Mouse (Mus musculus) cerebellum, adult 2 months (tissue): ENCODE data around the gene Alkbh4. TPM values are rescaled to one million over a fixed set of nuclear protein-coding genes. Genes with fewer than 3 reads are reported as not detected.

ENCODE experiments used
- DNase-seq, 2 experiments: peaks; one replicate each; pipeline ENCODE4 v3.0.0; 2021
- H3K27ac ChIP-seq: fragments of 200-500 bp; 2 replicates; pipeline ENCODE4 v1.5.1; 2012; ENCODE audit warnings: low read length, control low read depth, inconsistent platforms; ENCODE audit not compliant: insufficient read depth
- H3K27me3 ChIP-seq: fragments of 200-500 bp; 2 replicates; pipeline ENCODE4 v1.6.1; 2012; ENCODE audit warnings: inconsistent platforms, mild to moderate bottlenecking, low read length, moderate library complexity; ENCODE audit not compliant: control insufficient read depth, insufficient read depth
- H3K4me1 ChIP-seq: fragments of 200-500 bp; 2 replicates; pipeline ENCODE4 v1.6.1; 2011; ENCODE audit warnings: low read length; ENCODE audit not compliant: control insufficient read depth, insufficient read depth
- H3K4me3 ChIP-seq: fragments of 200-500 bp; replicated peaks from 2 replicates; pipeline ENCODE3; 2011; ENCODE audit warnings: mild to moderate bottlenecking, low read depth, low read length, control low read depth; ENCODE audit not compliant: insufficient read depth
- CTCF ChIP-seq: fragments of 200-500 bp; IDR thresholded peaks from 2 replicates; pipeline ENCODE4 v1.5.1; 2011; ENCODE audit warnings: low read depth, mild to moderate bottlenecking, control low read depth, low read length, moderate library complexity, borderline replicate concordance; ENCODE audit not compliant: insufficient read depth
- POLR2A ChIP-seq: fragments of 200-500 bp; IDR thresholded peaks from 2 replicates; pipeline ENCODE4 v1.6.1; 2011; ENCODE audit warnings: low read length, control low read depth, borderline replicate concordance; ENCODE audit not compliant: insufficient read depth
- WGBS: fragments of 180-500 bp; shearing (Covaris S2); methylation state at CpG from one replicate; pipeline ENCODE4 v1.1.7; 2018; 5-methylcytosine and 5-hydroxymethylcytosine counted together
- polyA plus RNA-seq: library from polyadenylated mRNA; depleted of rRNA; stranded (reverse); fragments of >200 nt; gene quantifications from 2 replicates; pipeline ENCODE4 v1.2.3, GENCODE M21; 2012

Gene Alkbh4
- polyA plus RNA-seq, 1 experiment: 15.7 TPM

DNA sequence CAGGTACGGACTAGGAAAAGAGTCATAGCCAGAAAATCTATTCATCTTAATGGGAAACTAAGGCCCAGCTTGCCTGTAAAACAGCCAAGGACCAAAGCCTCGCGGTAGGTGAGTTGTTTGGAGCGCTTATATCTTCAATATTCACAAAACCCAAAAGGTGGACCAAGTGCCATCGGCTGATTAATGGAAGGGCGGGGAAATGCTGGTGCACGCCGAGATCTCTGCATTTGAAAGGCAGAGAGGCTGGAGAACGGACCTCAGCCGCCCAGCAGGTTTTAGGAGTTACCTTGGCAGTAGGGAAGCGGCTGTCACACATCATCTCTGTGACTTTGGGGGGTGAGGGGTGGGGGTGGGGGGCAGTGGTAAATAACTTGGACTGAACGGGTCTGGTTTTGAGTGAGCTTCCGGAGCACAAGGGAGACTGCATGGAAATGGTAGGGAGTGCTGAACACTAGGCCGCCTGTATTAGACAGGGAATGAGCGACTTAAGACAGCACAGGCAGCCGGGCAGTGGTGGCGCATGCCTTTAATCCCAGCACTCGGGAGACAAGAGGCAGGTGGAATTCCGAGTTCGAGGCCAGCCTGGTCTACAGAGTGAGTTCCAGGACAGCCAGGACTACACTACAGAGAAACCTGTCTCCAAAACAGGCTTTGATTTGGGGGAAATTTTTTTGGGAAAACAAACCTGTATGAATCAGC is 495 bp downstream of the Alkbh4 start:
- Histone ChIP-seq H3K27ac (peak overlapping the region; percentile 14; the same call in 1 of the 2 replicates), H3K4me1 (peaks cover 12% of the 10 kb centered on the region), H3K27me3 (no peaks in the 10 kb centered on the region), H3K4me3 (peak overlapping the region; percentile 97)
- TF ChIP-seq POLR2A: no peak
- TF ChIP-seq CTCF: no peak
- no peak for DNase-seq
- WGBS: 6% methylated on average over 20 of the region's 20 CpGs

DNA sequence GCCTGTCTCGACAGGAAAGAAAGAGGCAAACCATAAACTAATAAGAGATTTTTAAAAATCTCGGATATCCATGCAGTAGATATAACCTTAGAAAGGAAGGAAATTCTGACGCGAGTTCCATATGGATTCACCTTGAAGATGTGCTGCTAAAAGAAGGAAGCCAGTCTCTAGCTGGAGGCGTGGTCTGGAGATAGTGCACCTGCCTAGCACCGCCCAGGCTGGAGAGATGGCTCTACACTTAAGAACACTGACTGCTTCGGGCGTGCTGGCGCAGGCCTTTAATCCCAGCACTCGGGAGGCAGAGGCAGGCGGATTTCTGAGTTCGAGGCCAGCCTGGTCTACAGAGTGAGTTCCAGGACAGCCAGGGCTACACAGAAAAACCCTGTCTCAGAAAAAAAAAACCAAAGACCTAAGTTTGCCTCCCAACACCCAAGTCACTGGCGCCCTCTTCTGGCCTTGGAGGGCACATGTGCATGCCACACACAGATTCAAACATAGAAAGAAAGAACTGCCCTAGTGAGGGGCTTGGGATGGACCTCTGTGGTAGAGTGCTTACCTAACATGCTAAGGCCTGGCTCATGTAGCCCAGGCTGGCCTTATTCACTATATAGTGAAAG is 1.8 kb downstream of the Alkbh4 start:
- WGBS: 75% methylated on average over 13 of the region's 13 CpGs
- DNase-seq: peak in 1 of 2 experiments; percentile 46
- no peak overlapping the region for H3K27ac ChIP-seq
- no peak for TF ChIP-seq POLR2A
- peak; percentile 68 for TF ChIP-seq CTCF
- no peaks in the 10 kb centered on the region for H3K27me3 ChIP-seq
- H3K4me1 ChIP-seq: peaks cover 12% of the 10 kb centered on the region
- no peak overlapping the region for H3K4me3 ChIP-seq

DNA sequence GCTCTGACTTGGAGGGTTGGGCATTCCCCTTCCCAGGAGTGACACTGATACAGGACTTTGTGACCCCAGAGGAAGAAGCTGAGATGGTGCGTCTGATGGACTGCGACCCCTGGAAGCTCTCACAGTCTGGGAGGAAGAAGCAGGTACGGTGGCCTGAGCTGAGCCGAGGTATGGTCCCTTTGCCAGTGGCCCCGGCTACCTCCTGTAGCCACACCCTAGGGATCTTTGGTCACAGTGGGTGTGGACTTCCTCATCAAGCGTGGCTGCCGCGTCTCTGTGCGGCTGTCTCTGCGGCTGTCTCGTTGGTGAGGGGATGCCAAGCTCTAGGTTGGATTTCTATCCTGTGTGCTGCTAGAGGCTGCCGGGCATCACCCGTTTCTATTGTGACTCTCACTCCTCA is 3.4 kb downstream of the Alkbh4 start:
- Histone ChIP-seq H3K4me3 (no peak overlapping the region), H3K27me3 (no peaks in the 10 kb centered on the region), H3K4me1 (peaks cover 12% of the 10 kb centered on the region), H3K27ac (no peak overlapping the region)
- TF ChIP-seq POLR2A: no peak
- TF ChIP-seq CTCF: no peak
- 84% methylated on average over 13 of the region's 13 CpGs for WGBS
- no peak for DNase-seq

DNA sequence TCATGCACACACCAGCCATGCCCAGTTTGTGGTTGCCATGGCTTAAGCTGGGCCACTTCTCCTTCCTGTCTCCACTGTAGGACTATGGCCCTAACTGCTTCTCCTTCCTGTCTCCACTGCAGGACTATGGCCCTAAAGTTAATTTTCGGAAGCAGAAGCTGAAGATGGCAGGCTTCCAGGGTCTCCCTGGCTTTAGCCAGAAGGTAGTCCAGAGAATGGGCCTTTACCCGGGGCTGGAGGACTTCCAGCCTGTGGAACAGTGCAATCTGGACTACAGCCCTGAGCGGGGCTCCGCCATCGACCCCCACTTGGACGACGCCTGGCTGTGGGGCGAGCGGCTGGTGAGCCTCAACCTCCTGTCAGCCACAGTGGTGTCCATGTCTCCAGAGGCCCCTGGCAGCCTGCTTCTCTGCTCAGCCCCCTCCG is 4.1 kb downstream of the Alkbh4 start:
- peak; percentile 38 to 45 for DNase-seq
- peaks cover 8% of the 10 kb centered on the region for H3K4me1 ChIP-seq
- H3K4me3 ChIP-seq: no peak overlapping the region
- H3K27ac ChIP-seq: peak overlapping the region; percentile 46
- no peaks in the 10 kb centered on the region for H3K27me3 ChIP-seq
- TF ChIP-seq POLR2A: no peak
- no peak for TF ChIP-seq CTCF
- 13% methylated on average over 10 of the region's 10 CpGs for WGBS

DNA sequence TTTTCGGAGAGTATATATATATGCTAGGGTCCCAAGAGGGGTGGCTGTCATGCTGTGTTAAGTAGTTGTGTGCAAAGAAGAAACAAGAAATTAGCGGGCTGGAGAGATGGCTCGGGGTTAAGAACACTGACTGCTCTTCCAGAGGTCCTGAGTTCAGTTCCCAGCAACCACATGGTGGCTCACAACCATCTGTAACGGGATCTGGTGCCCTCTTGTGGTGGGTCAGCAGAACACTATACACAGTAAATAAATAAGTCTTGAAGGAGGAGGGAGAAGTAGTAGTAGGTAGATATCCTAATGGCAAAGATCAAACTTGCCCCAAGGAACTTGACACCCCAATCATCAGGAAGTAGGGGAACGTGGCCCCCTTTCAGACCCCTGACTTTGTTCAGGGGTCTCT is 6.8 kb downstream of the Alkbh4 start:
- H3K27me3 ChIP-seq: no peaks in the 10 kb centered on the region
- no peak overlapping the region for H3K27ac ChIP-seq
- 85% methylated on average over 5 of the region's 5 CpGs for WGBS
- no peak overlapping the region for H3K4me3 ChIP-seq
- no peak for DNase-seq
- peaks cover 8% of the 10 kb centered on the region for H3K4me1 ChIP-seq
- TF ChIP-seq CTCF: peak; percentile 30; the same call in 1 of the 2 replicates
- no peak for TF ChIP-seq POLR2A

DNA sequence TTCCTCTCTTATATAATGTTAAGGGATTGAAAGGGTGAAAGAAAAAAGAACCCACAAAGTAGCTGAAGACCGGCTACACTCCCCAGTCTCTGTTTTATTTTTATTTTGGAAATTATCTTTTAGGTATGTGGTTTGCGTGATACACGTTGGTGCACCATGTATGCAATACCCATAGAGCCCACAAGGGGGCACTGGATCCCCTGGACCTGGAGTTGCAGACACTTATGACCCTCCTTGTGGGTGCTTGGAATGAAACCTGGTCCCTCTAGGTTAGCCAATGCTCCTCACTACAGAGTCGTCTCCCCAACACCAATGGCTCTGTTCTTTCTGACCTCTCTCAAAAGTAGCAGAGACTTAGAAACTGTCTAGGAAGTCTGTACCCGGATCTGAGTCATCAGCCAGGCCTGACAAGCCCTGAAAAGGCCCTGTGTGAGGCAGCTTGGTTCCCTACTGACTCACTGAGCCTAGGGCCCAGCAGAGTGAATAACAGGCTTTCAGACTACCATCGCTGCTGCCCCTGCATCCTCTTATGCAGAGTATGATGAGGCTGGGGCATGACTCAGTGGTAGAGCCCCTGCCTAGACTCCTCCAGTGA is 7.3 kb downstream of the Alkbh4 start:
- WGBS: 88% methylated on average over 6 of the region's 6 CpGs
- TF ChIP-seq POLR2A: no peak
- TF ChIP-seq CTCF: peak; percentile 34
- no peaks in the 10 kb centered on the region for H3K27me3 ChIP-seq
- no peak overlapping the region for H3K27ac ChIP-seq
- peaks cover 8% of the 10 kb centered on the region for H3K4me1 ChIP-seq
- no peak for DNase-seq
- H3K4me3 ChIP-seq: no peak overlapping the region

DNA sequence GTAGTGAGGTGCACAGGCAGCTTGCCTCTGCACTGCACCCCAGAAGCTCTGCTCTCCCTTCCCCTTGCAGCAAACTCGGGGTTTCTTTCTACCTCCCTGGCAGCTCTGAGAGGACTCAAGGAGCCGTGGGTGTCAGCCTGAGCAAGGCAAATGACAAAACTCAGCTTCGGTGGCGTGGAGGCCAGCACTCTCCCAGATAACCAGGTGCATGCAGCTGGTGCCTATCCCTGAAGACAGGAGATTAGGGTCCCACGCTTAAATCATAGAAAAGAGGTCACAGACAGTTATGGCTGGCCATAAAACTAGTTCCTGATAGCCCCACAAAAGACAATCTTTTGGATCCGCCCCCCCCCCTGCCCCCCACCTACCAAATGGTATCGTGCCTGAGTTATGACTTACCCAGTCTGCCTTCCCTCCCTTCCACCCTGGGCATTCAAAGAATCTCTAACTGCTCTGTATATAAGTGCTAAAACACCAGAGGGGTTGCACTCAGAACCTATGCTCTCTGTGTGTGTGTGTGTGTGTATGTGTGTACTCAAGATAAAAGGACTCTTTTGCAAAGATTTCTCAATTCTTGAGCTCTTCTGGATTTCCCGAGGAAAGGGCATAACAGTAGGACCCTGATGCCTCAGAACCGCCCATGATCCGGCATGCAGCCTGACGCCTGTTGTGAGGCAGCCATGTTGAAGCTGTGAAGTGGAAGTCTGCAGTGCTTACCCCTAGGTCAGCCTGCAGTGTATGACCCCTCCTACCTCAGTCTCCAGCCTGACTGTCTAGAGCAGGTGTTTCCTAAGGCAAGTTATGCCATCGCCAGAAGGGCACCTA is 8.9 kb downstream of the Alkbh4 start:
- Histone ChIP-seq H3K4me1 (peaks cover 7% of the 10 kb centered on the region), H3K27ac (no peak overlapping the region), H3K27me3 (no peaks in the 10 kb centered on the region), H3K4me3 (no peak overlapping the region)
- WGBS: 68% methylated on average over 12 of the region's 12 CpGs
- DNase-seq: no peak
- TF ChIP-seq POLR2A (no peak), CTCF (no peak)

DNA sequence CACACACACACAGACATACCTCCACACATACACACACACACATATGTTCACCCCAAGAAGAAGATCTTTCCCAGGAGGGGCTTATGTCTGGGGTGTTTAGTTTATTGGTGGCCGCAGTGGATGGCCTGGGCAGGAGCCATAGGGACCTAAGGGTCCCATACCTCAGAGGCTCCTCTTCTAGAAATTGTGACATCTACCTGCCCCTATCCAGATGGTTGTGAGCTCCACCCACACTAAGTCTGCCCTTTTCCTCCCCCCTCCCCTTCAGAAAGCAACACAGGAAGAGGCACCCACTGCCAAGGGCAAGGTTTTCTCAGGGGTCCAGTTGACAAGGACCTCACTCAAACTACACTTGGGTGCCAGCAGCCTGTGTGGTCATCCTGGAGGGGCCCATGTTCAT is 11.0 kb downstream of the Alkbh4 start:
- 84% methylated on average over 1 of the region's 1 CpGs for WGBS
- DNase-seq: no peak
- TF ChIP-seq CTCF (no peak), POLR2A (no peak)
- Histone ChIP-seq H3K27me3 (no peaks in the 10 kb centered on the region), H3K4me3 (no peak overlapping the region), H3K4me1 (no peaks in the 10 kb centered on the region), H3K27ac (no peak overlapping the region)
